Mouse (Mus musculus) adipocyte (in vitro differentiated cells): ENCODE measurements around the gene Flt3.

ENCODE experiments used
- DNase-seq: peaks from one replicate; pipeline ENCODE4 v3.0.0-alpha.2; 2016; ENCODE audit warnings: low spot score

Gene Flt3

GRCm38 (mm10) chr5:147309786-147310185 is 90.5 kb downstream of the Flt3 start:
- DNase-seq = no peak

- DNase-seq = no peak
These were observed 91.8 kb downstream of the Flt3 start for GRCm38 (mm10) chr5:147308451-147308850.

- no peak for DNase-seq
These were observed 92.9 kb downstream of the Flt3 start for GRCm38 (mm10) chr5:147307398-147307785.

- no peak for DNase-seq
These were observed 93.5 kb downstream of the Flt3 start, which contains the start of gene Cdx2 for GRCm38 (mm10) chr5:147306638-147307397. Gene Cdx2 (minus strand): TSS chr5:147307270.

- no peak for DNase-seq
These were observed 94.2 kb downstream of the Flt3 start for GRCm38 (mm10) chr5:147305856-147306637.

GRCm38 (mm10) chr5:147305166-147305565 is 95.1 kb downstream of the Flt3 start:
- no peak for DNase-seq

GRCm38 (mm10) chr5:147304276-147305155 is 95.8 kb downstream of the Flt3 start:
- no peak for DNase-seq

GRCm38 (mm10) chr5:147302746-147303400 is 97.4 kb downstream of the Flt3 start:
- DNase-seq = no peak

GRCm38 (mm10) chr5:147302141-147302540 is 98.1 kb downstream of the Flt3 start:
- no peak for DNase-seq

GRCm38 (mm10) chr5:147301781-147302070 is 98.6 kb downstream of the Flt3 start:
- no peak for DNase-seq

- no peak for DNase-seq
These were observed 99.1 kb downstream of the Flt3 start for GRCm38 (mm10) chr5:147300917-147301780.

- DNase-seq = no peak
These were observed 100.3 kb downstream of the Flt3 start for GRCm38 (mm10) chr5:147300001-147300363.

- DNase-seq = peak; percentile 64
These were observed 100.9 kb downstream of the Flt3 start for GRCm38 (mm10) chr5:147299255-147300000.

- no peak for DNase-seq
These were observed 103.0 kb downstream of the Flt3 start for GRCm38 (mm10) chr5:147297249-147297648.

- no peak for DNase-seq
These were observed 106.2 kb downstream of the Flt3 start for GRCm38 (mm10) chr5:147294121-147294520.

GRCm38 (mm10) chr5:147293127-147293910 is 107.0 kb downstream of the Flt3 start:
- peak; percentile 97 for DNase-seq

GRCm38 (mm10) chr5:147292506-147293120 is 107.7 kb downstream of the Flt3 start:
- peak; percentile 68 for DNase-seq

- DNase-seq = peak; percentile 67
These were observed 108.4 kb downstream of the Flt3 start for GRCm38 (mm10) chr5:147291764-147292505.
